Mouse (Mus musculus): ENCODE measurements around the gene Fgf4.

GRCm38 (mm10) chr7:144888564-144889299 lies 41.6 kb downstream of the Fgf4 start:
- TF ChIP-seq POLR2A (IDR thresholded peaks at IDR 0.05; ENCODE audit: control insufficient read depth in 1 of 2, insufficient read depth in 1 of 2, low read depth in 1 of 2, low read length in 2 of 2, poor library complexity in 1 of 2) (no peak), CTCF (IDR thresholded peaks at IDR 0.05 in 2 of 3, conservative IDR thresholded peaks at IDR 0.05 in 1 of 3; ENCODE audit: control insufficient read depth in 1 of 3, insufficient read depth in 1 of 3, low read depth in 2 of 3, low read length in 3 of 3, poor library complexity in 1 of 3, severe bottlenecking in 1 of 3) (no peak), CHD2 (IDR thresholded peaks at IDR 0.05; ENCODE audit: low read length) (no peak), GATA1 (IDR thresholded peaks at IDR 0.05; ENCODE audit: low read depth, low read length) (no peak), ZKSCAN1 (IDR thresholded peaks at IDR 0.05; ENCODE audit: low read depth, low read length) (no peak), POLR2AphosphoS2 (IDR thresholded peaks at IDR 0.05; ENCODE audit: low read length) (no peak), ELF1 (IDR thresholded peaks at IDR 0.05; ENCODE audit: low read depth, low read length) (no peak), ZMIZ1 (IDR thresholded peaks at IDR 0.05; ENCODE audit: low read depth, low read length) (no peak), UBTF (IDR thresholded peaks at IDR 0.05; ENCODE audit: borderline replicate concordance, insufficient read depth, low read depth, low read length) (no peak), ZNF384 (IDR thresholded peaks at IDR 0.05; ENCODE audit: low read depth, low read length) (no peak), EP300 (IDR thresholded peaks at IDR 0.05; ENCODE audit: low read depth in 1 of 2, low read length in 2 of 2) (no peak)
